Mouse (Mus musculus) spleen, adult 2 months (tissue): ENCODE results near the gene Glra1. TPM values are rescaled to one million over a fixed set of nuclear protein-coding genes. Genes with fewer than 3 reads are reported as not detected.

Experiments used
- DNase-seq, 2 experiments: peaks; one replicate each; pipeline versions ENCODE4 v3.0.0 to v3.0.0-alpha.2; 2012 to 2021; ENCODE audit warnings: low spot score in 2 of 2, low read depth in 1 of 2
- H3K27ac ChIP-seq: fragments of 200-500 bp; 2 replicates; pipeline ENCODE4 v1.5.1; 2012; ENCODE audit warnings: low read length, inconsistent platforms; ENCODE audit not compliant: insufficient read depth
- H3K27me3 ChIP-seq: fragments of 200-500 bp; 2 replicates; pipeline ENCODE4 v1.6.1; 2012; ENCODE audit warnings: mild to moderate bottlenecking, moderate library complexity, low read length, inconsistent platforms; ENCODE audit not compliant: control insufficient read depth, insufficient read depth
- H3K36me3 ChIP-seq: fragments of 200-500 bp; 2 replicates; pipeline ENCODE4 v1.6.1; 2012; ENCODE audit warnings: mild to moderate bottlenecking, low read length, inconsistent platforms; ENCODE audit not compliant: control insufficient read depth, insufficient read depth
- H3K4me1 ChIP-seq: fragments of 200-500 bp; 2 replicates; pipeline ENCODE4 v1.6.1; 2011; ENCODE audit warnings: inconsistent platforms; ENCODE audit not compliant: control insufficient read depth, insufficient read depth, insufficient read length
- H3K4me3 ChIP-seq: fragments of 200-500 bp; 2 replicates; pipeline ENCODE4 v1.5.1; 2011; ENCODE audit warnings: mild to moderate bottlenecking, inconsistent platforms; ENCODE audit not compliant: insufficient read depth, insufficient read length; ENCODE audit errors: extremely low read depth
- CTCF ChIP-seq: fragments of 200-500 bp; IDR thresholded peaks from 2 replicates; pipeline ENCODE4 v1.5.1; 2011; ENCODE audit warnings: mild to moderate bottlenecking, inconsistent platforms; ENCODE audit not compliant: insufficient read depth, insufficient read length, insufficient replicate concordance; ENCODE audit errors: extremely low read depth
- POLR2A ChIP-seq: fragments of 200-500 bp; IDR thresholded peaks from 2 replicates; pipeline ENCODE4 v1.6.1; 2011; ENCODE audit warnings: low read depth, low read length, inconsistent platforms
- WGBS: fragments of 180-500 bp; shearing (Covaris S2); methylation state at CpG from one replicate; pipeline ENCODE4 v1.1.7; 2018; 5-methylcytosine and 5-hydroxymethylcytosine counted together
- polyA plus RNA-seq: library from polyadenylated mRNA; depleted of rRNA; stranded (reverse); fragments of >200 nt; gene quantifications from 2 replicates; pipeline ENCODE4 v1.2.3, GENCODE M21; 2012; rRNA removed

Gene Glra1
- polyA plus RNA-seq, 1 experiment, result not detected

DNA sequence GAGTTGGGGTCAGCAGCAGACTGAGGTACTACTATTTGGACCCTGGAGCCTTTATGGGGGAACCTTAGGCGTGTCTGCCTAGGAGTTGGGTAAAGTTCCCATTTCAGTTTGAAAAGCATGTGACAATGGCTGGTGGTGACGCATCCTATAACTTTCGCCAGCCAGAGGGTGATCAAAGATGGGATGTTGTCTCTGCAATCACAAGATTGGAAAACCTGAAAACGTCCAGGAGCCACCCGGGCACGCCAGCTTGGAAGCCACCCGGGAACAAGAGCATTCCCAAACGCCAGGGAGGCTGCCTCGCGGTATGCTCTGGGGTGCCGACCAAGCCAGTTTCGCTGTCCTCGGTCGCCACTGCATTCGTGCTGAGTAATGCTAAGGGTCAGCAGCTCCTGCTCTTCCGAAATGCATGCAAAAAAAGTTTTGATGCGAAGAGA, 139.4 kb downstream of the Glra1 start:
- no peaks in the 10 kb centered on the region for H3K36me3 ChIP-seq

GRCm38 (mm10) chr11:55468012-55468411, 140.0 kb downstream of the Glra1 start:
- DNase-seq, result no peak

More for the DNA sequence above, 139.4 kb downstream of the Glra1 start:
- peaks cover 8% of the 10 kb centered on the region; the same call in 1 of the 2 replicates for H3K4me1 ChIP-seq
- no peaks in the 10 kb centered on the region for H3K27me3 ChIP-seq
- TF ChIP-seq POLR2A, result no peak
- no peak for TF ChIP-seq CTCF
- peak overlapping the region; percentile 82 for H3K27ac ChIP-seq
- peak overlapping the region; percentile 66 for H3K4me3 ChIP-seq
- under 1% methylated on average over 17 of the region's 17 CpGs for WGBS
- DNase-seq, result peak in 1 of 2 experiments; percentile 23

GRCm38 (mm10) chr11:55465177-55465576, 142.8 kb downstream of the Glra1 start:
- no peak for TF ChIP-seq POLR2A
- TF ChIP-seq CTCF, result no peak
- no peak for DNase-seq
- H3K27ac ChIP-seq, result no peak overlapping the region

More at GRCm38 (mm10) chr11:55468012-55468411, 140.0 kb downstream of the Glra1 start:
- no peaks in the 10 kb centered on the region for H3K27me3 ChIP-seq
- peak overlapping the region; percentile 82; the same call in 1 of the 2 replicates for H3K27ac ChIP-seq
- H3K4me3 ChIP-seq, result no peak overlapping the region
- WGBS, result 81% methylated on average over 10 of the region's 10 CpGs
- H3K4me1 ChIP-seq, result peaks cover 8% of the 10 kb centered on the region; the same call in 1 of the 2 replicates
- no peaks in the 10 kb centered on the region for H3K36me3 ChIP-seq
- TF ChIP-seq POLR2A, result no peak
- TF ChIP-seq CTCF, result no peak

DNA sequence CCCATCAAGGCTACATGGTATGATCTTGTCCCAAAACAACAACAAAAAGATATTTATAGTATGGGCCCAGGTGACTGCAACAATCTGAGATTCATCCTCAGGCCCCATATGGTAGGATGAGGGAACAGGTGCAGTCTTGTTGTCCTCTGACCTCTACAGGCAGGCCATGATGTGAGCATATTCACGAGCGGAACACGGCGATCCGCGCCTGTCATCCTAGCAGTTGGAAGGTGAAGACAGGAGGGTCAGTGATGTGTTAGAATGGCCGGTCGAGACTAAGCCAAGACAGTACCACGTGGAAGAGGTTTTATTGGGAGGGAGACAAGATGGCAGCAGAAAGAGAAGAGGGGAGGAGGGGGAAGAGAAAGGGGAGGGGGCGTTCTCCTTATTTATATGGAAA, 143.3 kb downstream of the Glra1 start:
- DNase-seq, result no peak
- H3K4me1 ChIP-seq, result peaks cover 11% of the 10 kb centered on the region; the same call in 1 of the 2 replicates
- no peak for TF ChIP-seq POLR2A
- TF ChIP-seq CTCF, result no peak
- WGBS, result 90% methylated on average over 10 of the region's 10 CpGs
- no peak overlapping the region for H3K4me3 ChIP-seq
- no peaks in the 10 kb centered on the region for H3K27me3 ChIP-seq
- no peaks in the 10 kb centered on the region for H3K36me3 ChIP-seq
- H3K27ac ChIP-seq, result no peak overlapping the region

More at GRCm38 (mm10) chr11:55465177-55465576, 142.8 kb downstream of the Glra1 start:
- no peaks in the 10 kb centered on the region for H3K27me3 ChIP-seq
- no peak overlapping the region for H3K4me3 ChIP-seq
- no peaks in the 10 kb centered on the region for H3K36me3 ChIP-seq
- H3K4me1 ChIP-seq, result peaks cover 10% of the 10 kb centered on the region; the same call in 1 of the 2 replicates
- 95% methylated on average over 3 of the region's 3 CpGs for WGBS

Other genes starting within 250 kb of the Glra1 start
- 427 and 627 TPM in 2 replicates for gene Sparc, start 185.0 kb downstream of the Glra1 start, polyA plus RNA-seq
- 237 and 367 TPM in 2 replicates for gene Atox1, start 147.0 kb downstream of the Glra1 start, polyA plus RNA-seq
- 25.1 and 25.3 TPM in 2 replicates for gene G3bp1, start 138.5 kb downstream of the Glra1 start, polyA plus RNA-seq